Mouse (Mus musculus) Patski (cell line): Measurements from ENCODE around the gene Tmem163. TPM values are rescaled to one million over a fixed set of nuclear protein-coding genes. Genes with fewer than 3 reads are reported as not detected.

Experiments
- ATAC-seq: fragments of 100-300 bp; one replicate; pipeline ENCODE4 v1.8.0; 2021
- CTCF ChIA-PET: fragments of 350-600 bp; sonication (Branson Sonifier 250); formaldehyde crosslinking; loops from one replicate; lab custom pipeline; 2022; ENCODE audit warnings: inconsistent platforms; lab: Charles Lee
- POLR2A ChIA-PET: fragments of 350-600 bp; sonication (Branson Sonifier 250); formaldehyde crosslinking; loops from one replicate; lab custom pipeline; 2022; ENCODE audit warnings: antibody characterized with exemption, inconsistent platforms; lab: Charles Lee
- DNase-seq: peaks from one replicate; pipeline ENCODE4 v3.0.0-alpha.2; 2011; ENCODE audit warnings: low read depth, low spot score
- H3K27me3 ChIP-seq: fragments of 371-371 bp; one replicate; pipeline ENCODE4 v1.5.1; 2021
- CTCF ChIP-seq: fragments of 100-300 bp; IDR thresholded peaks from one replicate; pipeline ENCODE4 v1.5.1; 2021
- in situ Hi-C: fragments of 300-500 bp; cut with MboI; formaldehyde crosslinking; loops from 3 replicates; pipeline ENCODE4 v1.11.1; 2018; ENCODE audit warnings: low pct_unique_long_range_greater_than_20kb, mixed read lengths
- polyA plus RNA-seq: library from polyadenylated mRNA; unstranded; gene quantifications from one replicate; pipeline ENCODE4 v1.2.3, GENCODE M21; 2021

The Tmem163 gene
- polyA plus RNA-seq, 1 experiment from 2014 or later = not detected

GRCm38 (mm10) chr1:127676516-127677099 is 2.7 kb downstream of the Tmem163 start:
- DNase-seq = no peak
- CTCF ChIA-PET = no interaction called here
- POLR2A ChIA-PET = no interaction called here
- TF ChIP-seq CTCF = no peak
- in situ Hi-C loops = loop anchor here (5.0 kb wide), 1 partner anchor 179 kb away; no protein-coding TSS in a partner anchor
- peaks cover 65% of the 10 kb centered on the region for H3K27me3 ChIP-seq
- ATAC-seq = no peak

GRCm38 (mm10) chr1:127676116-127676515 is 3.2 kb downstream of the Tmem163 start:
- H3K27me3 ChIP-seq = peaks cover 64% of the 10 kb centered on the region
- TF ChIP-seq CTCF = no peak
- ChIA-PET POLR2A (no interaction called here), CTCF (no interaction called here)
- DNase-seq (no peak), ATAC-seq (no peak)
- in situ Hi-C loops = loop anchor here (5.0 kb wide), 1 partner anchor 179 kb away; no protein-coding TSS in a partner anchor

GRCm38 (mm10) chr1:127675253-127675652 is 4.1 kb downstream of the Tmem163 start:
- ATAC-seq = no peak
- peaks cover 67% of the 10 kb centered on the region for H3K27me3 ChIP-seq
- POLR2A ChIA-PET = no interaction called here

GRCm38 (mm10) chr1:127673221-127674050 is 5.9 kb downstream of the Tmem163 start:
- peaks cover 59% of the 10 kb centered on the region for H3K27me3 ChIP-seq

More at GRCm38 (mm10) chr1:127675253-127675652, 4.1 kb downstream of the Tmem163 start:
- CTCF ChIA-PET = no interaction called here
- DNase-seq = no peak
- in situ Hi-C loops = loop anchor here (5.0 kb wide), 1 partner anchor 178 kb away; no protein-coding TSS in a partner anchor
- no peak for TF ChIP-seq CTCF

GRCm38 (mm10) chr1:127668161-127668560 is 11.2 kb downstream of the Tmem163 start:
- in situ Hi-C loops = no loop called here
- TF ChIP-seq CTCF = no peak
- no peak for ATAC-seq
- ChIA-PET CTCF (no interaction called here), POLR2A (no interaction called here)
- no peak for DNase-seq
- peaks cover 65% of the 10 kb centered on the region for H3K27me3 ChIP-seq

More at GRCm38 (mm10) chr1:127673221-127674050, 5.9 kb downstream of the Tmem163 start:
- POLR2A ChIA-PET = no interaction called here
- TF ChIP-seq CTCF = no peak
- in situ Hi-C loops = no loop called here
- no peak for ATAC-seq
- CTCF ChIA-PET = no interaction called here
- no peak for DNase-seq

- ChIA-PET POLR2A (no interaction called here), CTCF (no interaction called here)
- no peak for ATAC-seq
- TF ChIP-seq CTCF = no peak
- in situ Hi-C loops = no loop called here
- peaks cover 62% of the 10 kb centered on the region for H3K27me3 ChIP-seq
- no peak for DNase-seq
Observed at GRCm38 (mm10) chr1:127667110-127667860, 12.1 kb downstream of the Tmem163 start.

- DNase-seq = no peak
- no peak for TF ChIP-seq CTCF
- peaks cover 52% of the 10 kb centered on the region for H3K27me3 ChIP-seq
- in situ Hi-C loops = no loop called here
- ChIA-PET POLR2A (no interaction called here), CTCF (no interaction called here)
- no peak for ATAC-seq
Observed at GRCm38 (mm10) chr1:127666221-127666620, 13.1 kb downstream of the Tmem163 start.

- in situ Hi-C loops = no loop called here
- H3K27me3 ChIP-seq = peaks cover 33% of the 10 kb centered on the region
- TF ChIP-seq CTCF = no peak
- CTCF ChIA-PET = no interaction called here
- ATAC-seq (no peak), DNase-seq (no peak)
- POLR2A ChIA-PET = no interaction called here
Observed at GRCm38 (mm10) chr1:127662385-127663068, 16.8 kb downstream of the Tmem163 start.

GRCm38 (mm10) chr1:127661118-127662012 is 18.0 kb downstream of the Tmem163 start:
- DNase-seq = no peak
- in situ Hi-C loops = no loop called here
- ATAC-seq = no peak

More at GRCm38 (mm10) chr1:127661118-127662012, 18.0 kb downstream of the Tmem163 start:
- peaks cover 31% of the 10 kb centered on the region for H3K27me3 ChIP-seq
- POLR2A ChIA-PET = no interaction called here
- no peak for TF ChIP-seq CTCF
- CTCF ChIA-PET = interaction anchor here (0.8 kb wide), 1 partner anchor 11 kb away, joined by 3 read pairs; no protein-coding TSS in a partner anchor
